16 mouse cellular contexts compared by ENCODE assay signal in the genomic region with DNA sequence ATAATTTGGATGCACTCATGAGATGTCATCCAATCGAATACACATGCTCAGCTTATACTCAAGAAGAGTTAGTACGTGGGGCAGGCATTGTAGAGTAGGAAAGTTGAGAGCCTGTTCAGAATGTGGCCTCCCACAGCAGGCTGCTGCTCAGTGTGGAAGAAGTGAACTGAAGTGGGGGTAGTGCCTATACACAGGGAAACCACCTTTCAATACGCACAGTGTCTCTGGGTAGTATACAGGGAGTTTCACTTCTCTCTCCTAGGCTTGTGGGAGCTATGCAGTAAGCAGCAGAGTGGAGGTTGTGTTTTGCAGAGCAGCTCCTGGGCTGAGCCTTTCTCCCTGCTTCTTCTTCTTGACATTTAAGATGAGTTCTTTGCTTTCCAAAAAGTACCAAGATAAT.
DNase-seq lines count a peak whose midpoint lies in the region; ATAC-seq and TF ChIP-seq lines count a peak whose summit lies in the region.
"Had no signal": no experiment of that assay in that cellular context is flagged by ENCODE, and none has a peak within 500 bp of the region (broad histone marks: within the 10 kb centered on the region; RNA-seq: fewer than 3 reads in every experiment).

No protein-coding gene starts in this region.

- H3K36me3 ChIP-seq in spleen, adult 2 months (ENCODE audit: control insufficient read depth, insufficient read depth, low read length) = no peaks in the 10 kb centered on the region
- no peaks in the 10 kb centered on the region for H3K36me3 ChIP-seq in kidney, embryonic 14.5 days (ENCODE audit: control insufficient read depth, insufficient read depth, low read length)
- H3K36me3 ChIP-seq: forebrain, embryonic 12.5 days; limb, embryonic 12.5 days had no signal

- whole genome bisulfite sequencing in lung, adult 2 months = 71% methylated on average over 3 of the region's 3 CpGs
- WGBS in spleen, adult 2 months = 27% methylated on average over 3 of the region's 3 CpGs
- 91% methylated on average over 3 of the region's 3 CpGs for WGBS in kidney, embryonic 14.5 days

- H3K4me3 ChIP-seq in lung, adult 2 months (replicated peaks; ENCODE audit: extremely low read depth, low read depth, low read length) = no peak overlapping the region
- no peak overlapping the region for H3K4me3 ChIP-seq in spleen, adult 2 months (ENCODE audit: extremely low read depth, insufficient read depth, insufficient read length)
- H3K4me3 ChIP-seq in kidney, embryonic 14.5 days (ENCODE audit: low read length) = no peak overlapping the region
- H3K4me3 ChIP-seq: forebrain, embryonic 12.5 days; heart, adult 2 months; limb, embryonic 12.5 days had no signal

- H3K4me2 ChIP-seq in kidney, embryonic 14.5 days (replicated peaks; ENCODE audit: low read depth, low read length) = no peak overlapping the region
- H3K4me2 ChIP-seq: forebrain, embryonic 12.5 days; limb, embryonic 12.5 days had no signal

- no peak overlapping the region for H3K9ac ChIP-seq in kidney, embryonic 14.5 days (ENCODE audit: low read depth, low read length)
- H3K9ac ChIP-seq: forebrain, embryonic 12.5 days; limb, embryonic 12.5 days had no signal

- peak; percentile 35 for DNase-seq in lung, postnatal 25 days (ENCODE audit: low spot score)
- DNase-seq in lung, adult 2 months = no peak
- peak; percentile 4 for DNase-seq in T-cell, adult 2 months (ENCODE audit: low spot score)
- peak; percentile 66 to 76 for DNase-seq in spleen, adult 2 months (ENCODE audit: low read depth in 1 of 2, low spot score in 2 of 2)
- DNase-seq in adrenal gland, adult 8-10 months = no peak
- DNase-seq: adrenal gland, postnatal 14 days; cerebellum, postnatal 36 days; heart, postnatal 10 days; kidney, postnatal 25 days; midbrain, embryonic 14.5 days had no signal

- peak; percentile 89 for ATAC-seq in inflammation-experienced regulatory T-cells, adult 6 months
- ATAC-seq in kidney, embryonic 14.5 days (ENCODE audit: low FRiP score, low TSS enrichment) = no peak
- ATAC-seq: lung, postnatal 0 days had no signal

- no peaks in the 10 kb centered on the region for H3K27me3 ChIP-seq in spleen, adult 2 months (ENCODE audit: control insufficient read depth, insufficient read depth, low read length)
- no peaks in the 10 kb centered on the region for H3K27me3 ChIP-seq in kidney, embryonic 14.5 days (ENCODE audit: control insufficient read depth, insufficient read depth, low read length)
- H3K27me3 ChIP-seq: forebrain, embryonic 12.5 days; limb, embryonic 12.5 days had no signal

- TF ChIP-seq POLR2A in lung, adult 2 months (IDR thresholded peaks at IDR 0.05; ENCODE audit: borderline replicate concordance, extremely low read depth, low read depth, low read length) = no peak
- no peak; the same call in 1 of the 2 replicates for TF ChIP-seq POLR2A in spleen, adult 2 months (IDR thresholded peaks at IDR 0.05; ENCODE audit: low read depth, low read length)

- no peak for TF ChIP-seq CTCF in lung, adult 2 months (IDR thresholded peaks at IDR 0.05; ENCODE audit: insufficient read depth, low read length)
- TF ChIP-seq CTCF in spleen, adult 2 months (IDR thresholded peaks at IDR 0.05; ENCODE audit: extremely low read depth, insufficient read depth, insufficient read length, insufficient replicate concordance) = no peak

- H3K9me3 ChIP-seq in kidney, embryonic 14.5 days (ENCODE audit: control insufficient read depth, low read length) = no peaks in the 10 kb centered on the region
- H3K9me3 ChIP-seq: forebrain, embryonic 12.5 days; limb, embryonic 12.5 days had no signal

- H3K27ac ChIP-seq in spleen, adult 2 months (ENCODE audit: insufficient read depth, low read length) = no peak overlapping the region
- no peak overlapping the region for H3K27ac ChIP-seq in kidney, embryonic 14.5 days (ENCODE audit: low read depth, low read length)
- H3K27ac ChIP-seq: forebrain, embryonic 12.5 days; heart, adult 2 months; limb, embryonic 12.5 days had no signal

- H3K4me1 ChIP-seq in lung, adult 2 months (ENCODE audit: control insufficient read depth, insufficient read depth, low read length) = 0 out of 2 replicates have a peak, but pooled peaks cover under 1% of the 10 kb centered on the region
- H3K4me1 ChIP-seq in spleen, adult 2 months (ENCODE audit: control insufficient read depth, insufficient read depth, insufficient read length) = peaks cover 15% of the 10 kb centered on the region; the same call in 1 of the 2 replicates
- H3K4me1 ChIP-seq in kidney, embryonic 14.5 days (ENCODE audit: control insufficient read depth, insufficient read depth, low read length) = no peaks in the 10 kb centered on the region
- H3K4me1 ChIP-seq: forebrain, embryonic 12.5 days; limb, embryonic 12.5 days had no signal

Comparison
In these comparisons a context has a peak if more than half of its experiments do, and no peak if none do; other contexts are left out.
1. DNase-seq: peak in lung, postnatal 25 days (single experiment), T-cell, adult 2 months (single experiment) and spleen, adult 2 months (2 of 2); none in lung, adult 2 months (single experiment) and adrenal gland, adult 8-10 months (single experiment).